Mouse (Mus musculus) neutrophil, adult 65 days (primary cell): Measurements from ENCODE around the gene Emsy. TPM values are rescaled to one million over a fixed set of nuclear protein-coding genes. Genes with fewer than 3 reads are reported as not detected.

Experiments
- total RNA-seq: library from RNA; stranded (reverse); gene quantifications from 2 replicates; pipeline ENCODE4 v1.2.4, GENCODE M21; 2023

The Emsy gene
- total RNA-seq: 35.7 and 36.4 TPM in 2 replicates

GRCm38 (mm10) chr7:98656531-98657221 is at the start of gene Emsy:
Emsy (minus strand) TSS chr7:98656783.

GRCm38 (mm10) chr7:98702283-98703240 is 46.0 kb upstream of the Emsy start, which contains the start of gene Thap12:
Thap12 (plus strand) TSS chr7:98703103.

Other genes starting within 250 kb of the Emsy start
- not detected in 2 replicates for gene Gucy2d, start 216.4 kb downstream of the Emsy start, total RNA-seq
- 0.14 and 0.60 TPM in 2 replicates for gene Lrrc32, start 167.5 kb downstream of the Emsy start, total RNA-seq
- 9.8 and 10.3 TPM in 2 replicates for gene Thap12, start 46.3 kb upstream of the Emsy start, total RNA-seq
- gene Wnt11, start 178.3 kb upstream of the Emsy start, total RNA-seq: 0.35 and 0.50 TPM in 2 replicates